ENCODE assay signal across 22 mouse cellular contexts in genomic region chr9:92269829-92270404, GRCm38 (mm10). TPM values are rescaled to one million over a fixed set of nuclear protein-coding genes. Genes with fewer than 3 reads are reported as not detected.
"Had no signal": no experiment of that assay in that cellular context is flagged by ENCODE, and none has a peak within 500 bp of the region (broad histone marks: within the 10 kb centered on the region; RNA-seq: fewer than 3 reads in every experiment).

No protein-coding gene starts in this region.

- H3K27me3 ChIP-seq: limb, embryonic 13.5 days had no signal

- H3K4me3 ChIP-seq: limb, embryonic 13.5 days; midbrain, embryonic 10.5 days had no signal

- DNase-seq: kidney, adult 11 months; kidney, postnatal 14 days; left cerebral cortex, postnatal 4 days; lung, adult 2 months; lung, postnatal 36 days; midbrain, embryonic 14.5 days; spleen, adult 18-20 months had no signal

- H3K9me3 ChIP-seq: limb, embryonic 13.5 days; midbrain, embryonic 10.5 days had no signal

- H3K4me2 ChIP-seq: limb, embryonic 13.5 days had no signal

- ATAC-seq: lung, postnatal 0 days had no signal

- H3K27ac ChIP-seq: limb, embryonic 13.5 days; liver, embryonic 14.5 days; midbrain, embryonic 10.5 days had no signal

- H3K9ac ChIP-seq: limb, embryonic 13.5 days; liver, embryonic 14.5 days had no signal

RNA-seq across cellular contexts. Expression of gene Plscr2, which starts 5.5 kb away (rescaled TPM):
- polyA plus RNA-seq: neural tube, embryonic 14.5 days had no signal

RNA-seq across cellular contexts. Expression of gene 1700057G04Rik, which starts 39.3 kb away (rescaled TPM):
- total RNA-seq: layer of hippocampus, adult 8-10 months; layer of hippocampus, postnatal 14 days; left cerebral cortex, adult 18-20 months; left cerebral cortex, postnatal 10 days; left cerebral cortex, postnatal 4 days; liver, adult 2 months had no signal
- polyA plus RNA-seq: intestine, embryonic 14.5 days; kidney, embryonic 14.5 days; large intestine, adult 2 months; limb, embryonic 13.5 days; liver, adult 2 months; liver, embryonic 14.5 days; lung, adult 2 months; lung, postnatal 0 days; midbrain, embryonic 10.5 days; midbrain, embryonic 14.5 days; neural tube, embryonic 14.5 days; stomach, embryonic 16.5 days; thymus, postnatal 0 days had no signal
